Mouse (Mus musculus) myocyte (in vitro differentiated cells): ENCODE data around the gene Snap91. TPM values are rescaled to one million over a fixed set of nuclear protein-coding genes. Genes with fewer than 3 reads are reported as not detected.

Experiments used
- H3K27me3 ChIP-seq: one replicate; pipeline ENCODE4 v1.6.1; 2011; ENCODE audit not compliant: control insufficient read depth, insufficient read depth, insufficient read length
- H3K36me3 ChIP-seq: one replicate; pipeline ENCODE4 v1.6.1; 2011; ENCODE audit not compliant: control insufficient read depth, insufficient read depth
- H3K4me2 ChIP-seq: one replicate; pipeline ENCODE4 v1.6.1; 2011; ENCODE audit warnings: low read depth, control low read depth
- H3K4me3 ChIP-seq: one replicate; pipeline ENCODE4 v1.5.1; 2011; ENCODE audit warnings: mild to moderate bottlenecking, control low read depth, moderate library complexity
- H3K79me2 ChIP-seq: one replicate; pipeline ENCODE4 v1.6.1; 2011; ENCODE audit not compliant: control insufficient read depth, insufficient read depth
- H3ac ChIP-seq: one replicate; pipeline ENCODE4 v1.6.1; 2011; ENCODE audit not compliant: control insufficient read depth, insufficient read length
- CEBPB ChIP-seq: IDR thresholded peaks from 2 replicates; pipeline ENCODE4 v1.6.1; 2011; ENCODE audit warnings: mild to moderate bottlenecking, moderate library complexity; ENCODE audit not compliant: poor library complexity, insufficient read depth, severe bottlenecking
- E2F4 ChIP-seq: IDR thresholded peaks from one replicate; pipeline ENCODE4 v1.6.1; 2011; ENCODE audit warnings: mild to moderate bottlenecking, control low read depth, moderate library complexity; ENCODE audit not compliant: insufficient read depth
- MAX ChIP-seq: IDR thresholded peaks from one replicate; pipeline ENCODE4 v1.6.1; 2011; ENCODE audit warnings: low read depth, mild to moderate bottlenecking, control low read depth
- MYOD1 ChIP-seq, 3 experiments: IDR thresholded peaks; one replicate each; pipeline ENCODE4 v1.6.1; 2011; ENCODE audit warnings: control low read depth in 2 of 3, low read depth in 2 of 3, mild to moderate bottlenecking in 2 of 3, moderate library complexity in 1 of 3; ENCODE audit not compliant: insufficient read length in 2 of 3, control insufficient read depth in 1 of 3
- MYOG ChIP-seq, 3 experiments: IDR thresholded peaks; one replicate each; pipeline ENCODE4 v1.6.1; 2011; ENCODE audit warnings: control low read depth in 2 of 3, low read depth in 2 of 3, mild to moderate bottlenecking in 2 of 3; ENCODE audit not compliant: insufficient read length in 2 of 3, control insufficient read depth in 1 of 3, insufficient read depth in 1 of 3
- POLR2A ChIP-seq: IDR thresholded peaks from one replicate; pipeline ENCODE4 v1.6.1; 2011; ENCODE audit warnings: low read depth, mild to moderate bottlenecking, control low read depth, moderate library complexity; ENCODE audit not compliant: insufficient read length
- POLR2AphosphoS2 ChIP-seq: IDR thresholded peaks from one replicate; pipeline ENCODE4 v1.6.1; 2011; ENCODE audit warnings: low read depth, control low read depth; ENCODE audit not compliant: insufficient read length
- REST ChIP-seq: IDR thresholded peaks from one replicate; pipeline ENCODE4 v1.6.1; 2011; ENCODE audit warnings: mild to moderate bottlenecking, control low read depth, moderate library complexity; ENCODE audit not compliant: insufficient read depth, insufficient read length
- SRF ChIP-seq: IDR thresholded peaks from one replicate; pipeline ENCODE4 v1.6.1; 2011; ENCODE audit warnings: low read depth; ENCODE audit not compliant: control insufficient read depth, insufficient read length
- TCF12 ChIP-seq: IDR thresholded peaks from one replicate; pipeline ENCODE4 v1.6.1; 2011; ENCODE audit warnings: mild to moderate bottlenecking, control low read depth; ENCODE audit not compliant: poor library complexity, insufficient read depth, severe bottlenecking
- TCF3 ChIP-seq: IDR thresholded peaks from one replicate; pipeline ENCODE4 v1.6.1; 2011; ENCODE audit warnings: low read depth, control low read depth; ENCODE audit not compliant: insufficient read length
- USF1 ChIP-seq: IDR thresholded peaks from one replicate; pipeline ENCODE4 v1.6.1; 2011; ENCODE audit warnings: low read depth, mild to moderate bottlenecking, control low read depth, moderate library complexity
- polyA plus RNA-seq: library from polyadenylated mRNA; unstranded; fragments of >200 nt; fragmentation: generic; extraction: Trizol; gene quantifications from one replicate; pipeline ENCODE4 v1.2.1, GENCODE M21; 2012; ENCODE audit warnings: missing spikeins

The Snap91 gene
- polyA plus RNA-seq, 1 experiment, result not detected

- H3K4me2 ChIP-seq, result no peak overlapping the region
- H3K79me2 ChIP-seq, result no peaks in the 10 kb centered on the region
- no peaks in the 10 kb centered on the region for H3K27me3 ChIP-seq
- TF ChIP-seq REST (no peak), MAX (no peak), SRF (no peak), POLR2AphosphoS2 (no peak), USF1 (no peak), TCF3 (no peak), MYOD1 (IDR thresholded peaks at IDR 0.05; ENCODE audit: control insufficient read depth in 1 of 3, insufficient read length in 2 of 3, low read depth in 2 of 3) (no peak)
- no peaks in the 10 kb centered on the region for H3K36me3 ChIP-seq
- H3K4me3 ChIP-seq, result no peak overlapping the region
- no peak overlapping the region for H3ac ChIP-seq
Observed at GRCm38 (mm10) chr9:86728214-86728814, 152.1 kb downstream of the Snap91 start.

GRCm38 (mm10) chr9:86726381-86726720, 154.1 kb downstream of the Snap91 start:
- TF ChIP-seq E2F4, result no peak
- no peak for TF ChIP-seq POLR2AphosphoS2
- TF ChIP-seq USF1, result no peak
- TF ChIP-seq SRF, result no peak
- no peak for TF ChIP-seq REST
- no peak for TF ChIP-seq MYOG (IDR thresholded peaks at IDR 0.05; ENCODE audit: control insufficient read depth in 1 of 3, insufficient read depth in 1 of 3, insufficient read length in 2 of 3, low read depth in 2 of 3)
- TF ChIP-seq CEBPB, result no peak
- TF ChIP-seq MAX, result no peak
- H3ac ChIP-seq, result no peak overlapping the region

GRCm38 (mm10) chr9:86725604-86726380, 154.7 kb downstream of the Snap91 start:
- H3K79me2 ChIP-seq, result no peaks in the 10 kb centered on the region
- no peaks in the 10 kb centered on the region for H3K27me3 ChIP-seq
- H3ac ChIP-seq, result no peak overlapping the region
- no peak overlapping the region for H3K4me2 ChIP-seq
- H3K4me3 ChIP-seq, result no peak overlapping the region
- no peaks in the 10 kb centered on the region for H3K36me3 ChIP-seq
- TF ChIP-seq MAX (no peak), MYOG (IDR thresholded peaks at IDR 0.05; ENCODE audit: control insufficient read depth in 1 of 3, insufficient read depth in 1 of 3, insufficient read length in 2 of 3, low read depth in 2 of 3) (no peak), MYOD1 (IDR thresholded peaks at IDR 0.05; ENCODE audit: control insufficient read depth in 1 of 3, insufficient read length in 2 of 3, low read depth in 2 of 3) (no peak), TCF3 (no peak), USF1 (no peak), REST (no peak), POLR2AphosphoS2 (no peak), SRF (no peak), TCF12 (no peak)

More at GRCm38 (mm10) chr9:86726381-86726720, 154.1 kb downstream of the Snap91 start:
- Histone ChIP-seq H3K79me2 (no peaks in the 10 kb centered on the region), H3K27me3 (no peaks in the 10 kb centered on the region), H3K4me3 (no peak overlapping the region), H3K36me3 (no peaks in the 10 kb centered on the region), H3K4me2 (no peak overlapping the region)

- no peaks in the 10 kb centered on the region for H3K27me3 ChIP-seq
- no peak overlapping the region for H3K4me3 ChIP-seq
- no peak overlapping the region for H3K4me2 ChIP-seq
- no peaks in the 10 kb centered on the region for H3K79me2 ChIP-seq
- H3ac ChIP-seq, result no peak overlapping the region
- no peaks in the 10 kb centered on the region for H3K36me3 ChIP-seq
- TF ChIP-seq MYOD1 (IDR thresholded peaks at IDR 0.05; ENCODE audit: control insufficient read depth in 1 of 3, insufficient read length in 2 of 3, low read depth in 2 of 3) (no peak), TCF12 (no peak), TCF3 (no peak), CEBPB (no peak), POLR2AphosphoS2 (no peak), MAX (no peak), SRF (no peak), USF1 (no peak), POLR2A (no peak), MYOG (IDR thresholded peaks at IDR 0.05; ENCODE audit: control insufficient read depth in 1 of 3, insufficient read depth in 1 of 3, insufficient read length in 2 of 3, low read depth in 2 of 3) (no peak), E2F4 (no peak), REST (no peak)
Observed at GRCm38 (mm10) chr9:86725066-86725465, 155.4 kb downstream of the Snap91 start.
